Mouse (Mus musculus): ENCODE measurements around the gene Gm20388. TPM values are rescaled to one million over a fixed set of nuclear protein-coding genes. Genes with fewer than 3 reads are reported as not detected.
A peak's percentile ranks its signal among the peaks of the same experiment; 100 is the strongest.
"Not testable (repeated sequence)": the region's sequence is repeated elsewhere in the genome, so short reads cannot be mapped to it uniquely, and the experiment has no call there.

Gene Gm20388
- total RNA-seq, 2 experiments from 2014 or later = 4.4 to 7.8 TPM

- DNase-seq (ENCODE audit: low spot score in 2 of 2) = peak in 1 of 2 experiments; percentile 32
Observed at GRCm38 (mm10) chr8:124171557-124172528, 4261.2 kb downstream of the Gm20388 start.

- no peak for DNase-seq (ENCODE audit: low spot score in 2 of 2)
Observed at GRCm38 (mm10) chr8:124173688-124174087, 4263.0 kb downstream of the Gm20388 start.

- no peak for DNase-seq (ENCODE audit: low spot score in 2 of 2)
Observed at GRCm38 (mm10) chr8:124176133-124176532, 4265.5 kb downstream of the Gm20388 start.

- DNase-seq (ENCODE audit: low spot score in 2 of 2) = not testable (repeated sequence)
Observed at GRCm38 (mm10) chr8:124177092-124177491, 4266.5 kb downstream of the Gm20388 start.

- no peak for DNase-seq (ENCODE audit: low spot score in 2 of 2)
Observed at GRCm38 (mm10) chr8:124180681-124181445, 4270.2 kb downstream of the Gm20388 start.

- peak in 1 of 2 experiments; percentile 18 for DNase-seq (ENCODE audit: low spot score in 2 of 2)
Observed at GRCm38 (mm10) chr8:124181751-124182150, 4271.1 kb downstream of the Gm20388 start.

- peak; percentile 38 to 63 for DNase-seq (ENCODE audit: low spot score in 2 of 2)
Observed at GRCm38 (mm10) chr8:124182224-124182623, 4271.6 kb downstream of the Gm20388 start.

GRCm38 (mm10) chr8:124184078-124184477 lies 4273.4 kb downstream of the Gm20388 start:
- DNase-seq (ENCODE audit: low spot score in 2 of 2) = peak in 1 of 2 experiments; percentile 30

GRCm38 (mm10) chr8:124184507-124184906 lies 4273.9 kb downstream of the Gm20388 start:
- no peak for DNase-seq (ENCODE audit: low spot score in 2 of 2)

- DNase-seq (ENCODE audit: low spot score in 2 of 2) = no peak
Observed at GRCm38 (mm10) chr8:124185081-124185480, 4274.4 kb downstream of the Gm20388 start.

GRCm38 (mm10) chr8:124190388-124190787 lies 4279.7 kb downstream of the Gm20388 start:
- no peak for DNase-seq (ENCODE audit: low spot score in 2 of 2)

GRCm38 (mm10) chr8:124192242-124192641 lies 4281.6 kb downstream of the Gm20388 start:
- DNase-seq (ENCODE audit: low spot score in 2 of 2) = no peak

GRCm38 (mm10) chr8:124192976-124193375 lies 4282.3 kb downstream of the Gm20388 start:
- DNase-seq (ENCODE audit: low spot score in 2 of 2) = peak in 1 of 2 experiments; percentile 21

GRCm38 (mm10) chr8:124193992-124194391 lies 4283.4 kb downstream of the Gm20388 start:
- DNase-seq (ENCODE audit: low spot score in 2 of 2) = no peak

- no peak for DNase-seq (ENCODE audit: low spot score in 2 of 2)
Observed at GRCm38 (mm10) chr8:124196195-124196594, 4285.6 kb downstream of the Gm20388 start.

- no peak for DNase-seq (ENCODE audit: low spot score in 2 of 2)
Observed at GRCm38 (mm10) chr8:124196797-124197196, 4286.2 kb downstream of the Gm20388 start.

- DNase-seq (ENCODE audit: low spot score in 2 of 2) = no peak
Observed at GRCm38 (mm10) chr8:124198230-124198629, 4287.6 kb downstream of the Gm20388 start.

GRCm38 (mm10) chr8:124200400-124200799 lies 4289.8 kb downstream of the Gm20388 start:
- DNase-seq (ENCODE audit: low spot score in 2 of 2) = peak in 1 of 2 experiments; percentile 23

GRCm38 (mm10) chr8:124201706-124202105 lies 4291.1 kb downstream of the Gm20388 start:
- DNase-seq (ENCODE audit: low spot score in 2 of 2) = no peak

- DNase-seq (ENCODE audit: low spot score in 2 of 2) = no peak
Observed at GRCm38 (mm10) chr8:124202895-124203294, 4292.3 kb downstream of the Gm20388 start.

GRCm38 (mm10) chr8:124204001-124204601 lies 4293.5 kb downstream of the Gm20388 start:
- no peak for DNase-seq (ENCODE audit: low spot score in 2 of 2)
